Mouse (Mus musculus) 3T3-L1 (cell line): ENCODE results near the gene Hif3a.

Experiments used
- DNase-seq: peaks from one replicate; pipeline ENCODE4 v3.0.0-alpha.2; 2015; ENCODE audit warnings: low read depth, low spot score

The Hif3a gene

DNA sequence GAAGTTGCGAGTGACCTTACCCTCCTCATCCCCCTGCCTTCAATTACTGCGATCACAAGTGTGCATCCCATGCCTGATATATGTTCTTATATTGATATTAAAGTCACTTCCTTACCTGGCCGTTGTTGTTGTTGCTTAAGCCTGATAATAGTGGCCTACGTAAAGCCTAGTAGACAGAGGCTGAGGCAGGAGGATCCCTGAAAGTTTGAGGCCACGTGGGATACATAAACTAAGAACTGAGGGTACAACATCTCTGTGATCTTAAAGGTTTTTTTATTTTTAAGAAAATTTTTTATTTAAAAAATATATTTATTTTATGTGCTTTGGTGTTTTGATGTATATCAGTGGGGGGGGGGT, 69.8 kb downstream of the Hif3a start, which contains the start of gene Ccdc8:
TSS of gene Ccdc8 (plus strand) at position 258 of the 357 bp plus-strand sequence.
- DNase-seq: no peak

DNA sequence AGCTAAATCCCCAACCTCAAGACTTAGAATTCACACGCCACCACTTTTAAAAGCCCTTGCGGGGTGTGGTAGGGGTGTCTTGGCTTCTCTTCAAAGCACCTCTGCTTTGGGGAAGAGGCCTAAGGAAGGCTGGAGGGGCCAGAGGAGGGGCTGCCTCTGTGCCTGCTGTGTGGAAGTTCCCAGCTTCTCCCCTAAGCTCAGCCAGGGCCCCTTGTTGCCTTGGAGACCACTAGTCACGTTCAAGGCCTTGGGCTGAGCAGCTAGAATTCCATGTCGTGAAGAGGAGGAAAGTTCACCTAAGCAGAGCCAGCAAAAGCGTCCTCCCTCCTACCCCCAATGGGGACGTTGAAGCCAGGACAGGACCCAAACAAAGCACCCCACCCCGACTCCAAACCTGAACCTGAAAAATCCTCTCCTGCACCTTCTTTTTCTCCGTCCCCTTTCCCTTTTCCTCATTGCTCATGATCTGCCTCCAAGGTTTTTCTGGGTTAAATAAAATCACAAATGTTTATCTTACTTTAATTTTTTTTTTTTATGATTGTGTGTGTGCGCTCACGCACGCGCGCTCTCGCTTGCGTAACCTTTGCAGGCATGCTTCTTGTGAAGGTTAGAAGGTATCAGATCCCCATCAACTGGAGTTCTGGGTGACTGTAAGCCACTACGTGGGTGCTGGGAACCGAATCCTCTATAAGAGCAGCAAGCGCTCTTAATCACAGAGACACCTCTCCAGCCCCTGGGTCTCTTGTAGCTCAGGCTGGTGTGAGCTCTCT, 70.4 kb downstream of the Hif3a start:
- no peak for DNase-seq

DNA sequence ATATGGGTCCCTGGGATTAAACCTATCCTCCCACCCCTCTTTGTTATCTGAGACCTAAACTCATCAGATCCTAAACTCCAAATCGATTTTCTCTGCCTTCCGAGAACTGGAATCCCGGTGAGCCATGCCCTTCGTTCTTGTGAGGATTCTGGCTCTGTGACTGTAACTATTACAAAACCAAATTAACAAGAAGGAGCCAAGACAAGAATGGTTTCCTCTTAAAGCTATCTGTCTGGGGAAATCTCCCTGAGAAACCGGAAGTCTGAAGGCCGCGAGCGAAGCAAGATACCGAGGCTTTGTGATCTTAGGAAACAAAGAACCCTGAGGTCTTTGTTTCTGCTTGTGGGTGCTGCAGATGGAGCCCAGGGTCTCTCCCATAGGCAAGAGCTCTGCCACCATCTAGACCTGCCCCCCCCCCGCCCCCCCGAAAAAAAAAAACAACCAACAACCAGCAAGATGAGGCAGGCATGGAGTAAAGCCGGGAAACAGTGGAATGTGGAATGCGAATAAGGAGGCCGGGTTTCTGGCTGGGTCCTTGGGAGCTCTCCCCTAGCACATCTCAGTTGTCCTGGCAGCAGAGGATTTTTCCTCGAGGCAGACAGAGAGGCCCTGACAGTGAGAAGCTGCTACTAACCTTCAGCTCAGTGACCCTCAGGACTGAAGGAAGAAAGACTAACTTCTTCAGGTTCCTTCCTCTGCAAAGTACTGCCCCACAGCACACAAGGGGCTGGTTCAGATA, 72.1 kb downstream of the Hif3a start:
- no peak for DNase-seq

DNA sequence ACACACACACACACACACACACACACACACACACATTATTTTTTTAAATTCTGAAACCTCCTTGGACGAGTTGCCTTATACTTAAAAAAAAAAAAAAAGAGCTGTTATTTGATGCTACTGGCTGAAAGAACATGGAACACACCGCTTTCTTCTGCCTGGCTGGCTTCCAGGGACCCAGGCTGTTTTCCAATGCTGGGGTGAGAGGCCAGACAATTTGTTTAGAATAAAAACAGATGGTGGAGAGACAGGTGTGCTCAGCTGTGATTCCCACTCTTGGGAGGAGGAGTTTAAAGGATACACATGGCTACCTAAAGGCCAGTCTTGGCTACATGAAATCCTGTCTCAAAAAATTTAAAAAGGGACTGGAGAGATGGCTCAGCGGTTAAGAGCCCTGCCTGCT, 73.8 kb downstream of the Hif3a start:
- DNase-seq: peak; percentile 15

DNA sequence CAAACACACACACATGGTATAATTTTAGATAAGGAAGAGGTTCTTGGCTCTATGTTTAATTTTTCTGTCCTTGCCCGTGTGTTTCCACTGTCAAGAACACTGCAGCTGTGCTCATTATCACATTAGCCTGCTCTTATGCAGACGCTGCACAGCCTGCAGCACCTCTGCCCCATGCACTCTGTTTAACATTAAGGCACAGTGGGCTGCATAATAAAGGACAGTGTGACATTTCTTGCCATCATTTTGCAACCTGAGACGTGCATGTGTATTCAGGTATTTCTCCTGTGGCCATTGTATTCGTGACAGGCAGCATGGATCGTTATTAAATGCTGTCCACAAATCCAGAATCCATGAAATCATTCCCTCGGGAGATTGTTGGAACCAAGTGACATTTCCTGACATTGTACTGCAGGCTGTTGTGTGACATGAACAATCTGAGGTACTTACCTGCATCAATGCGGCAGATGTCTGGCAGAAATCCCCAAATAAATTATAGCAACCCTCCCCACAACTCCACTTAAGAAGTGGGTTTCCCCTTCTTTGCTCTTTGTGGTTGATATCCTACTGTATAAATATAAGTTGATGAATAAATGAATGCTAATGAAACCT, 74.6 kb downstream of the Hif3a start:
- DNase-seq: no peak

DNA sequence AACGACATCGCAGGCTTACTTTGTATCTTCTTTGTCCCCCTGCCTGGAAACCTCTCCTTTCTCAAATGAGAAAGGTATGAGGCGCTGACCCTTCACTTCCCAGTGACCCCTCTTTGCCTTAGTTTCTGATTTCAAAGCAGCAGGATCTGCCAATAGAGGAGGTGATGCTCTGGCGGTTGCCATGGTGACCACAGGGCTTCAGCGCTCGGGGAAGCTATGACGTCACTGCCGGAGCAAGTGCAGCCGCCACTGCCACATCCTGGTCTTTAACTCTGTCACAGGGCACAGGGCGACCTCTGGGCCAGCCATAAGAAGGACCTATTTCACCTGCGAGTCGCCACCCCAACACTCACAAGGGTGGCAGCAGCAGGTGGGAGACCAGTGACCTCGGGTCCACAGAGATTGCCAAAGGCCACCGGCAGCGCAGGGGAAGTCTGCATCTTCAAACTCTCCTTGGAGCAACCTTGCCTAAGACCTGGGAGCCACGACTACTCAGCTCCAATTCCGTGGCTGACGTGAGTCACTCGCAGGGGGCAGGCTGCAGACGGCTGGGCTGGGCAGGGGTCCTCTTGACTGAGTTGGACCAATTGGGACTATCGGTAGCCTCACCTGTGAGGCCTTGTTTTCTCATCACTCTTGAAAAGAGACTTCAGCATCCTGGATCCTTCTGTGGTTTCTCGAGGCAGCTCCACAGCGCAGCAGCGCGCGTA, 79.2 kb downstream of the Hif3a start, which contains the start of gene Gm42372:
TSS of gene Gm42372 (plus strand) at position 228 of the 710 bp plus-strand sequence.
- DNase-seq: no peak
